Mouse (Mus musculus) stomach, embryonic 16.5 days (tissue): ENCODE data around the gene Kat6b. TPM values are rescaled to one million over a fixed set of nuclear protein-coding genes. Genes with fewer than 3 reads are reported as not detected.

Experiments
- ATAC-seq: fragments of 200-750 bp; cut with Nextera tagmentation; 2 replicates; pipeline ENCODE4 v1.8.0; 2017; ENCODE audit warnings: moderate number of reproducible peaks, moderate TSS enrichment; ENCODE audit not compliant: insufficient read depth, low FRiP score
- H3K27ac ChIP-seq: fragments of 300-500 bp; sonication (generic); 2 replicates; pipeline ENCODE4 v1.5.1; 2014; ENCODE audit warnings: low read length
- H3K27me3 ChIP-seq: fragments of 300-500 bp; sonication (generic); 2 replicates; pipeline ENCODE4 v1.6.1; 2014; ENCODE audit warnings: low read length, control low read depth, mixed read lengths; ENCODE audit not compliant: control insufficient read depth, insufficient read depth
- H3K36me3 ChIP-seq: fragments of 300-500 bp; sonication (generic); 2 replicates; pipeline ENCODE4 v1.6.1; 2014; ENCODE audit warnings: low read length; ENCODE audit not compliant: control insufficient read depth, insufficient read depth
- H3K4me1 ChIP-seq: fragments of 300-500 bp; sonication (generic); 2 replicates; pipeline ENCODE4 v1.6.1; 2014; ENCODE audit warnings: low read length, control low read depth, mixed read lengths; ENCODE audit not compliant: control insufficient read depth, insufficient read depth
- H3K4me2 ChIP-seq: fragments of 300-500 bp; sonication (generic); 2 replicates; pipeline ENCODE4 v1.6.1; 2014; ENCODE audit warnings: low read depth, low read length, mixed read lengths
- H3K4me3 ChIP-seq: fragments of 300-500 bp; sonication (generic); replicated peaks from 2 replicates; pipeline ENCODE4 v1.5.1; 2014; ENCODE audit warnings: mild to moderate bottlenecking, low read length
- H3K9ac ChIP-seq: fragments of 300-500 bp; sonication (generic); 2 replicates; pipeline ENCODE4 v1.6.1; 2014; ENCODE audit warnings: low read length
- H3K9me3 ChIP-seq: fragments of 300-500 bp; sonication (generic); replicated peaks from 2 replicates; pipeline ENCODE4 v1.6.1; 2016; ENCODE audit warnings: low read length, control low read depth; ENCODE audit not compliant: control insufficient read depth
- WGBS: fragments of 180-500 bp; shearing (Covaris S2); extraction: QIAGEN DNeasy Blood & Tissue Kit; methylation state at CpG from one replicate; pipeline ENCODE4 v1.1.7; 2014; 5-methylcytosine and 5-hydroxymethylcytosine counted together
- polyA plus RNA-seq: library from polyadenylated mRNA; unstranded; fragments of >200 nt; fragmentation: Nextera tagmentation; extraction: Ambion mirVana; gene quantifications from 2 replicates; pipeline ENCODE4 v1.2.1, GENCODE M21; 2015

Kat6b gene
- polyA plus RNA-seq, 1 experiment from 2014 or later = 12.5 TPM

DNA sequence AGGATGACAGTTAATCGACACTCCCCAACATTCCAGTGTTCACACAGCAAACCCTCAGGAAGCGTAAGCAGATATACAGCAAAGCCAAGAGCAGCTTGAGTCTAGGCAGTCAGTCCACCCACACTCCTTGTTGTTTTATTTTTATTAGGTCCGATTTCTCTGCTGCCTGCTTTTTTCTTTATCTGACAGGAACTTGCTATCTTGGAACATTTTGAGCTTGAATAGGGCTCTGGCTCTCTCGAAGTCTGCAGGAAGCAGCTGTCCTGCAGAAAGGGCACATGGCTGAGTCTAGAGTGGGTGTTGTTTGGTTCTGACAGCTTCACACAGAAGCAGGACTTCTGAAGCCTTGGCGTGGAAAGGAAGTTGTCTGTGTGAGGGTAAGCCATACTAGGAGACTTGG, 222.0 kb downstream of the Kat6b start:
- WGBS = 56% methylated on average over 5 of the region's 5 CpGs
- Histone ChIP-seq H3K9me3 (no peaks in the 10 kb centered on the region), H3K36me3 (no peaks in the 10 kb centered on the region), H3K9ac (no peak overlapping the region), H3K27me3 (no peaks in the 10 kb centered on the region), H3K27ac (no peak overlapping the region), H3K4me1 (peaks cover 12% of the 10 kb centered on the region), H3K4me2 (no peak overlapping the region), H3K4me3 (no peak overlapping the region)
- ATAC-seq = no peak

DNA sequence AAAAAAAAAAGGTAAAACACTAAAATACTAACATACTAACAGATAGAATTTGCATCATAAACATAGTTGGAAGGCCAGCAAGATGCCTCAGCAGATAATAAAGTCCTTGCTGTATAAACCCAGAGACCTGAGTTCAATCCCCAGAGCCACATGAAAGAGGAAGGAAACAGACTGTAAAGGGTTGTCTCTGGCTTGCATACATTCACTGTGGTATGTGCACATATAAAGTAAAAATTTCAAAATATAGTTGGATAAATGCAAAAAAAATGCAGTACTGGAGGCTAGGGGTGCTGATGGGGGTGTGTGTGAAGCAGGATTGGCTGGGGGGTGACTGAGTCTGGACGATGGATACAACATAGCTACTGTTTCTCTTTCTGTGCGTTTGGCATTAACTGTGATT, 224.2 kb downstream of the Kat6b start:
- H3K4me1 ChIP-seq = peaks cover 17% of the 10 kb centered on the region
- no peaks in the 10 kb centered on the region for H3K36me3 ChIP-seq
- no peak overlapping the region for H3K9ac ChIP-seq
- no peaks in the 10 kb centered on the region for H3K9me3 ChIP-seq
- H3K27me3 ChIP-seq = no peaks in the 10 kb centered on the region
- no peak for ATAC-seq
- H3K4me3 ChIP-seq = no peak overlapping the region
- H3K27ac ChIP-seq = no peak overlapping the region
- H3K4me2 ChIP-seq = no peak overlapping the region
- 84% methylated on average over 2 of the region's 2 CpGs for WGBS

- Histone ChIP-seq H3K4me1 (peaks cover 17% of the 10 kb centered on the region), H3K36me3 (no peaks in the 10 kb centered on the region), H3K9ac (0 out of 2 replicates have a peak overlapping the region, but pooled peaks have one; percentile 36), H3K27ac (peak overlapping the region; percentile 78), H3K9me3 (no peaks in the 10 kb centered on the region), H3K27me3 (no peaks in the 10 kb centered on the region), H3K4me3 (no peak overlapping the region), H3K4me2 (0 out of 2 replicates have a peak overlapping the region, but pooled peaks have one; percentile 6)
- WGBS = 51% methylated on average over 12 of the region's 12 CpGs
- ATAC-seq = peak; percentile 75; the same call in 1 of the 2 replicates
Observed at GRCm38 (mm10) chr14:21706759-21707571, 225.7 kb downstream of the Kat6b start.

DNA sequence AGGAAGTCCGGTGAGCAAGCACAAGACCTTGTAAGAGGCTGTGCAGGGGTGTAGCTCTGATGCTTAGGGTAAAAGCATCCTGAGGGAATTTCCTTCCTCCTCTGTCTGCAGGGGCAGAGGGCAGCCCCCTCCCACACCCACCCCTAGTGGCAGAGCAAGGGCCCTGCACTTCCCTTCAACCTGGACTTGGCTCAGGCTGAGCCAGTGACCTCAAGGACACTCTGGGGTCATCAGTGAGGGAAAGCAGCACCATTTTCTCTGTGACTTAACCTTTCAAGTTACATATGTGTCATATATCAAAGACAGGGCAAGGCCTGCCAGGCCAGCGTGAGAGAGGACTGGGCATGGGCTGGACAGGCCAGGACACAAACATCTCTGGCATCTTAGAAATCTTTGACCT, 228.3 kb downstream of the Kat6b start:
- WGBS = 53% methylated on average over 2 of the region's 2 CpGs
- Histone ChIP-seq H3K9ac (no peak overlapping the region), H3K4me1 (peaks cover 17% of the 10 kb centered on the region), H3K27me3 (no peaks in the 10 kb centered on the region), H3K4me2 (no peak overlapping the region), H3K36me3 (no peaks in the 10 kb centered on the region), H3K9me3 (no peaks in the 10 kb centered on the region), H3K27ac (no peak overlapping the region), H3K4me3 (no peak overlapping the region)
- no peak for ATAC-seq

- no peak for ATAC-seq
- H3K27me3 ChIP-seq = no peaks in the 10 kb centered on the region
- no peak overlapping the region for H3K27ac ChIP-seq
- no peak overlapping the region for H3K4me3 ChIP-seq
- no peaks in the 10 kb centered on the region for H3K36me3 ChIP-seq
- H3K9ac ChIP-seq = no peak overlapping the region
- H3K4me2 ChIP-seq = no peak overlapping the region
- H3K9me3 ChIP-seq = no peaks in the 10 kb centered on the region
- H3K4me1 ChIP-seq = peaks cover 17% of the 10 kb centered on the region
- 55% methylated on average over 2 of the region's 2 CpGs for WGBS
Observed at GRCm38 (mm10) chr14:21711231-21711630, 230.0 kb downstream of the Kat6b start.

GRCm38 (mm10) chr14:21714486-21714885, 233.3 kb downstream of the Kat6b start, which contains the start of gene Dupd1:
Dupd1 (minus strand) TSS chr14:21714576.
- Histone ChIP-seq H3K9ac (no peak within 1 kb of the TSS), H3K36me3 (no peaks in the 10 kb centered on the region), H3K4me1 (peaks cover 5% of the 10 kb centered on the region), H3K4me2 (no peak within 1 kb of the TSS), H3K9me3 (no peaks in the 10 kb centered on the region), H3K27me3 (no peaks in the 10 kb centered on the region), H3K4me3 (no peak within 1 kb of the TSS), H3K27ac (no peak within 1 kb of the TSS)
- WGBS = 74% methylated on average over 5 of the region's 5 CpGs
- ATAC-seq = no peak

DNA sequence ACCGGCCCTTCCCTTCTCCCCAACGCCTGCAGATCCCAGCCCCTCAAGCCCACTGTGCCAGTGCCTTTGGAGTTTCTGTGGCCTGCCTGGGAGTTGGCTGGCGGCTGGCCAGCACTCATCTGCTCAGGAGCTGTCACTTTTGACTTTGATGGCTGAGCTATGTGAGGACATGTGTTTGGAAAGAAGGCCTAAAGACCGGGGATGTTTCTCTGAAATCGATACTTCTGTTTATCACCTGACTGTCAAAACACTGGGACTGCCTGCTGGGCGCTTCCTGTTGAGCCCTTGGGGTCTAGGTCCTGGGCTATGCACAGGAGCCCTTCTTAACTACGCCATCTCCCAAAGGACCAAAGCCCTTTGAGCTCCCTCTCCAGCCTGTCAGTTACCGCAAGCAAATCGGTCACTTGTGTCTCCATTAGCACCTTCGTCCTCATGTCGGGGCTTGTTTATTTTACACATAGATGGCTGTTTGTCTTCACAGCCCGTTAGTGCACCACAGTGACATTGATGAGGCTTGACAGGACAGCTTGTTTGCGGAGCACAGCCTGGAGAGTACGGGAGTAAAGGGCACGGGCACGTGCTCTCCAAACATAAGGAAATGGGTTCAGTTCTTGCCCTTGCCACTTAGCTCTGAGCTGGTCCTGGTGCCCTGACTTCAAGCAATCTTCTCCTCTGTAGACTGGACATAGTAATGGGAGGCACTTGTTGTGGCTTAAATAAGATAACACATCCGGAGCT, 238.6 kb downstream of the Kat6b start:
- Histone ChIP-seq H3K4me1 (no peaks in the 10 kb centered on the region), H3K9ac (no peak overlapping the region), H3K27ac (no peak overlapping the region), H3K27me3 (no peaks in the 10 kb centered on the region), H3K36me3 (no peaks in the 10 kb centered on the region), H3K9me3 (no peaks in the 10 kb centered on the region), H3K4me2 (no peak overlapping the region), H3K4me3 (no peak overlapping the region)
- 24% methylated on average over 17 of the region's 17 CpGs for WGBS
- ATAC-seq = no peak

DNA sequence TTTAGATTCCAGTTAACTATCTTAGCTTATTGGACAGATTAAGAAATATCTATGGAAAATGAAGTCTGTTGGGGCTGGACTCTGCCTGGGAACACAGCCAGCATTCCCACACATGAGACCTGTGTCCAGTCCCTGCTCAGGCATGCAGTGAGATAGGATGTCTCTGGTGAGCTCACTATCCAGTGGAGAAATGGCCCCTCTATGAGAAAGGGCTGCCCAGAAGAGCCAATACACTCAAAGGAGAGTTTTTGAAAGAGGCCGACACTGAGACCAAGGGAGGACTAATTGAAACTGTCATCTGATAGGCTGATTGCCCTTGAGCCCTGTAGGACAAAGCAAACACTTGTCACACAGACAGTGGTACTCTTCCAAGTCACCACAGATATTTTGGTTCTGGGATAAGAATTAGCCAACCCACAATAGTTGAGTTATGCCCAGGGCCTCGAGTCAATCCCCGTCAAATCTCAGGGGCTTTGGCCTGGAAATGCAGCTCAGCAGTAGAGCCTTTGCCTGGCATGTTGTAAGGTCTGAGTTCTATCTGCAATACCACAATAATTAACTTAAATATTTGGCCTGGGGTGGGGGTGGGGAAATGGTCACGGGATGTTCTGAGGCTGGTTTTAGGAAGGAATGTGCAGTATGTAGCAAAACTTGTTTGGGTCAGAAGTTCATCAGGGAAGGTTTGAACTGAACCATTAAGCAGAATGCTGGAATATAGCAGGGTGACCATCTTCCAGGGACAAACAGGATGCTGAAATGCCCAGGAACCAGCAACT, 239.4 kb downstream of the Kat6b start:
- Histone ChIP-seq H3K9me3 (no peaks in the 10 kb centered on the region), H3K4me1 (no peaks in the 10 kb centered on the region), H3K9ac (no peak overlapping the region), H3K27ac (no peak overlapping the region), H3K27me3 (no peaks in the 10 kb centered on the region), H3K36me3 (no peaks in the 10 kb centered on the region), H3K4me2 (no peak overlapping the region), H3K4me3 (no peak overlapping the region)
- ATAC-seq = no peak
- 74% methylated on average over 4 of the region's 4 CpGs for WGBS
